ENCODE assay signal across 11 mouse cellular contexts in genomic region chr2:73472130-73472529, GRCm38 (mm10). TPM values are rescaled to one million over a fixed set of nuclear protein-coding genes. Genes with fewer than 3 reads are reported as not detected.
A peak's percentile ranks its signal among the peaks of the same experiment; 100 is the strongest.
DNase-seq lines count a peak whose midpoint lies in the region; TF ChIP-seq lines count a peak whose summit lies in the region.
"Had no signal": no experiment of that assay in that cellular context is flagged by ENCODE, and none has a peak within 500 bp of the region (broad histone marks: within the 10 kb centered on the region; RNA-seq: fewer than 3 reads in every experiment).

No protein-coding gene starts in this region.

- WGBS in thymus, adult 2 months, result 96% methylated on average over 2 of the region's 2 CpGs

- no peak for TF ChIP-seq CTCF in thymus, adult 2 months (IDR thresholded peaks at IDR 0.05; ENCODE audit: borderline replicate concordance, control insufficient read depth, extremely low read depth, insufficient read depth, low read length, poor library complexity)

- no peak for TF ChIP-seq POLR2A in thymus, adult 2 months (IDR thresholded peaks at IDR 0.05; ENCODE audit: control insufficient read depth, extremely low read depth, insufficient read depth, low read length, poor library complexity)

- H3K27me3 ChIP-seq in thymus, adult 2 months (ENCODE audit: control insufficient read depth, insufficient read depth, low read length), result no peaks in the 10 kb centered on the region

- H3K36me3 ChIP-seq in thymus, adult 2 months (ENCODE audit: control insufficient read depth, insufficient read depth, low read length), result no peaks in the 10 kb centered on the region

- peaks cover 37% of the 10 kb centered on the region for H3K4me1 ChIP-seq in thymus, adult 2 months (replicated peaks; ENCODE audit: control insufficient read depth, insufficient read depth, low read length)

- DNase-seq in kidney, postnatal 10 days, result peak; percentile 43
- DNase-seq in kidney, adult 8-10 months, result no peak
- DNase-seq in thymus, postnatal 14 days, result peak; percentile 57
- DNase-seq in thymus, adult 2 months, result no peak
- peak; percentile 54 for DNase-seq in NIH3T3 (ENCODE audit: low read depth)
- no peak for DNase-seq in cerebellum, postnatal 36 days
- DNase-seq in lung, postnatal 25 days (ENCODE audit: low spot score), result no peak
- DNase-seq: gastrocnemius, postnatal 36 days; kidney, adult 9 months; left cerebral cortex, postnatal 4 days had no signal

- no peak overlapping the region for H3K4me3 ChIP-seq in thymus, adult 2 months (ENCODE audit: control insufficient read depth, insufficient read depth, low read length)

- no peak overlapping the region for H3K27ac ChIP-seq in thymus, adult 2 months (ENCODE audit: control insufficient read depth, insufficient read depth, low read length)
- H3K27ac ChIP-seq: macrophage had no signal

RNA-seq across cellular contexts. Expression of gene Wipf1, which starts 57.4 kb away (rescaled TPM):
- 56.6 and 68.0 TPM in 2 replicates for polyA plus RNA-seq in thymus, adult 2 months (2012; rRNA removed)

Comparison
In these comparisons a context has a peak if more than half of its experiments do, and no peak if none do; other contexts are left out.
1. DNase-seq: peak in kidney, postnatal 10 days (single experiment), thymus, postnatal 14 days (single experiment) and NIH3T3 (single experiment); none in kidney, adult 8-10 months (0 of 2), thymus, adult 2 months (single experiment), cerebellum, postnatal 36 days (0 of 2) and lung, postnatal 25 days (single experiment).